Mouse (Mus musculus): ENCODE measurements around the gene Xrcc5. TPM values are rescaled to one million over a fixed set of nuclear protein-coding genes. Genes with fewer than 3 reads are reported as not detected.
A peak's percentile ranks its signal among the peaks of the same experiment; 100 is the strongest.

The Xrcc5 gene
- polyA plus RNA-seq, 1 experiment from 2014 or later: 36.8 TPM

GRCm38 (mm10) chr1:72313399-72314039, 6.3 kb downstream of the Xrcc5 start:
- Histone ChIP-seq H3K27ac (ENCODE audit: low read depth) (no peak overlapping the region), H3K9me3 (ENCODE audit: low read depth, low read length) (no peaks in the 10 kb centered on the region), H3K36me3 (ENCODE audit: insufficient read depth) (peaks cover 24% of the 10 kb centered on the region; the same call in 1 of the 2 replicates), H3K4me2 (no peak overlapping the region), H3K4me1 (ENCODE audit: insufficient read depth) (no peaks in the 10 kb centered on the region), H3K27me3 (ENCODE audit: insufficient read depth, low read length) (no peaks in the 10 kb centered on the region), H3K9ac (no peak overlapping the region), H3K4me3 (ENCODE audit: low read depth, low read length) (no peak overlapping the region)
- DNase-seq: peak; percentile 74
- peak; percentile 77 for TF ChIP-seq CTCF (IDR thresholded peaks at IDR 0.05; ENCODE audit: low read depth)
- no peak for ATAC-seq (ENCODE audit: insufficient read depth)
- whole genome bisulfite sequencing: 72% methylated on average over 5 of the region's 5 CpGs

- ATAC-seq (ENCODE audit: insufficient read depth): no peak
- H3K4me2 ChIP-seq: no peak overlapping the region
- no peaks in the 10 kb centered on the region for H3K9me3 ChIP-seq (ENCODE audit: low read depth, low read length)
- no peak for TF ChIP-seq CTCF (IDR thresholded peaks at IDR 0.05; ENCODE audit: low read depth)
- no peak for DNase-seq
- peaks cover 33% of the 10 kb centered on the region for H3K36me3 ChIP-seq (ENCODE audit: insufficient read depth)
- no peak overlapping the region for H3K27ac ChIP-seq (ENCODE audit: low read depth)
- H3K4me3 ChIP-seq (ENCODE audit: low read depth, low read length): no peak overlapping the region
- no peaks in the 10 kb centered on the region for H3K27me3 ChIP-seq (ENCODE audit: insufficient read depth, low read length)
- 82% methylated on average over 4 of the region's 4 CpGs for WGBS
- H3K4me1 ChIP-seq (ENCODE audit: insufficient read depth): no peaks in the 10 kb centered on the region
- H3K9ac ChIP-seq: no peak overlapping the region
Observed at GRCm38 (mm10) chr1:72315447-72315846, 8.2 kb downstream of the Xrcc5 start.

DNA sequence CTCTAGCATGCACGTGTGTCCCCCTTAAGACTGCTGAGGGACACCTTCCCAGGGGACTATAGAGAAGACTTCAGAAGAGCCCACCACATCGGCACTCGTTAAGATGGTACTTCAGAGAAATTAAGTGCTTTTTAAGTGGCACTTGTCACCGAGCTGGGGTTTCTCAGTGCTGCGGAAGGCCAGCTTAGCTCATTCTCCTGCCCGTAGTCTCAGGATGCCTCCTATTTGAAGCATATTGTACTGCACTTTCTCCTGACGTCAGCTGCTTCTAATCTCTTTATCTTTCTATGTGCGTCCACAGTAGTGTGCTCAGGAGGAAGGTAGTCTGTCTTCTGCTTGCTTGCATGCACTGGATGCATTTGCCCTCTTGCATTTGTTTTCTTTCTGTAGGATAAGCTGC, 9.2 kb downstream of the Xrcc5 start:
- peak; percentile 47 for DNase-seq
- no peak overlapping the region for H3K9ac ChIP-seq
- WGBS: 52% methylated on average over 8 of the region's 8 CpGs
- peaks cover 36% of the 10 kb centered on the region for H3K36me3 ChIP-seq (ENCODE audit: insufficient read depth)
- no peaks in the 10 kb centered on the region for H3K9me3 ChIP-seq (ENCODE audit: low read depth, low read length)
- peak; percentile 49; the same call in 1 of the 2 replicates for ATAC-seq (ENCODE audit: insufficient read depth)
- no peaks in the 10 kb centered on the region for H3K27me3 ChIP-seq (ENCODE audit: insufficient read depth, low read length)
- no peak overlapping the region for H3K4me2 ChIP-seq
- no peaks in the 10 kb centered on the region for H3K4me1 ChIP-seq (ENCODE audit: insufficient read depth)
- no peak overlapping the region for H3K27ac ChIP-seq (ENCODE audit: low read depth)
- TF ChIP-seq CTCF (IDR thresholded peaks at IDR 0.05; ENCODE audit: low read depth): peak; percentile 26; the same call in 1 of the 2 replicates
- no peak overlapping the region for H3K4me3 ChIP-seq (ENCODE audit: low read depth, low read length)

DNA sequence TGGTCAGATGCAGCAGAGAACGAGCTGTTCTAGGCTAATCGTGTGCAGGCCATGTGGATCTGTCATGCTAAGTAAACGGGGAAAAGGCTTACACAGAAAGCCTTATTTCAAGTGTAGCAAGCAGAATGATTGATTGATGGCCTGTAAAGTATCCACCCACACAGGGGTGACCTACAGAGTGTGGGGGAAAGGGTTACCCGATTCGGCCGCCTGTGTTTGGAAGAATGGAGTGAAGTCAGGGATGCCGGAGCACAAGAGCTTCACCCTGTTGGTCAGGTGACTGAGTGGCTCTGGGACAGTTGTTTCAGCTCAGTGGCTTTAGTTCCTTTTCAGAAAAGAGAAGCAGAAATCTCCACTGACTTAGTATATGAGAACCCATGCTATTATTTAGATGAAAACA, 9.7 kb downstream of the Xrcc5 start:
- no peak for TF ChIP-seq CTCF (IDR thresholded peaks at IDR 0.05; ENCODE audit: low read depth)
- H3K4me2 ChIP-seq: no peak overlapping the region
- H3K9ac ChIP-seq: no peak overlapping the region
- DNase-seq (no peak), ATAC-seq (ENCODE audit: insufficient read depth) (no peak)
- peaks cover 31% of the 10 kb centered on the region for H3K36me3 ChIP-seq (ENCODE audit: insufficient read depth)
- no peaks in the 10 kb centered on the region for H3K27me3 ChIP-seq (ENCODE audit: insufficient read depth, low read length)
- no peaks in the 10 kb centered on the region for H3K9me3 ChIP-seq (ENCODE audit: low read depth, low read length)
- no peak overlapping the region for H3K27ac ChIP-seq (ENCODE audit: low read depth)
- no peak overlapping the region for H3K4me3 ChIP-seq (ENCODE audit: low read depth, low read length)
- H3K4me1 ChIP-seq (ENCODE audit: insufficient read depth): no peaks in the 10 kb centered on the region
- 54% methylated on average over 7 of the region's 7 CpGs for WGBS

DNA sequence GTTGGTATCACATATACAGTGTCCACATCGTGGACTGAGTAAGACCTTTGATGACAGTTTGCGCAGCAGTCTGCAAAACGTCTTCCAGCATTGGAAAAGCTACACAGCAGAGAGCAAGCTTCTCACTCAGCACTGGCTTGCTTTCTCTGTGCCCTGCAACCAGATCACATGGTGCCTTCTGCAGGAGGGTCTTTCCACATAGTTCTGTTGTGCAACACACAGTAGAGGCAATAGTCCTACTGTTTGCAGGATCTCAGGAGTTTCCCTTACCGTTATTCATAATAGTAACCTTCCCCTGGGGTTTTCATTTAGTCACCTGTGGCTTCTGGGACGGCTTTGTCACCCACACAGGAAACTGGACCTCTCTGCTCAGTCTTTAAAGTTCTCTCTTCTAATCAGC, 13.5 kb downstream of the Xrcc5 start:
- Histone ChIP-seq H3K4me2 (no peak overlapping the region), H3K9me3 (ENCODE audit: low read depth, low read length) (no peaks in the 10 kb centered on the region), H3K36me3 (ENCODE audit: insufficient read depth) (peaks cover 38% of the 10 kb centered on the region), H3K27ac (ENCODE audit: low read depth) (no peak overlapping the region), H3K27me3 (ENCODE audit: insufficient read depth, low read length) (no peaks in the 10 kb centered on the region), H3K4me3 (ENCODE audit: low read depth, low read length) (no peak overlapping the region), H3K4me1 (ENCODE audit: insufficient read depth) (no peaks in the 10 kb centered on the region), H3K9ac (no peak overlapping the region)
- DNase-seq: no peak
- 85% methylated on average over 5 of the region's 5 CpGs for WGBS
- ATAC-seq (ENCODE audit: insufficient read depth): no peak
- TF ChIP-seq CTCF (IDR thresholded peaks at IDR 0.05; ENCODE audit: low read depth): no peak

DNA sequence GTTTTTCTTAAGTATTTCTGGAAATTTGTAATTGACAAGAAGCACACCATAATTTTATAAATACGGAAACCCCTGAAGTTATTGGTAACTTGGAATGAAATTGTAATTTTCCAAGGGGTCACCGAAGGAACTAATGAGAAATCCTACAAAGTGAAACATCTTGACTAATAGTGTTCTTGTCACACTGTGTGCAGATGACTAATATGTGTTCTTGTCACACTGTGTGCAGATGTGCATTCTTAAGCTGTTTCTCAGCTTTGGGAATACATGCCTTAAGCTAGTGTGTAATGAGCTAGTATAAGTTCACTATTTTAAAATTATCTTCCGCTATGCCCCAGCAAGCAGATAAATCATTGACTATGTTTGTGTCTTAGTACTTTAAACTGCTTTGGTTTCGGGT, 16.0 kb downstream of the Xrcc5 start:
- Histone ChIP-seq H3K27ac (ENCODE audit: low read depth) (no peak overlapping the region), H3K4me1 (ENCODE audit: insufficient read depth) (no peaks in the 10 kb centered on the region), H3K4me3 (ENCODE audit: low read depth, low read length) (no peak overlapping the region), H3K36me3 (ENCODE audit: insufficient read depth) (peaks cover 52% of the 10 kb centered on the region), H3K4me2 (no peak overlapping the region), H3K9ac (no peak overlapping the region), H3K27me3 (ENCODE audit: insufficient read depth, low read length) (no peaks in the 10 kb centered on the region), H3K9me3 (ENCODE audit: low read depth, low read length) (no peaks in the 10 kb centered on the region)
- ATAC-seq (ENCODE audit: insufficient read depth) (no peak), DNase-seq (no peak)
- no peak for TF ChIP-seq CTCF (IDR thresholded peaks at IDR 0.05; ENCODE audit: low read depth)
- 94% methylated on average over 4 of the region's 4 CpGs for WGBS

DNA sequence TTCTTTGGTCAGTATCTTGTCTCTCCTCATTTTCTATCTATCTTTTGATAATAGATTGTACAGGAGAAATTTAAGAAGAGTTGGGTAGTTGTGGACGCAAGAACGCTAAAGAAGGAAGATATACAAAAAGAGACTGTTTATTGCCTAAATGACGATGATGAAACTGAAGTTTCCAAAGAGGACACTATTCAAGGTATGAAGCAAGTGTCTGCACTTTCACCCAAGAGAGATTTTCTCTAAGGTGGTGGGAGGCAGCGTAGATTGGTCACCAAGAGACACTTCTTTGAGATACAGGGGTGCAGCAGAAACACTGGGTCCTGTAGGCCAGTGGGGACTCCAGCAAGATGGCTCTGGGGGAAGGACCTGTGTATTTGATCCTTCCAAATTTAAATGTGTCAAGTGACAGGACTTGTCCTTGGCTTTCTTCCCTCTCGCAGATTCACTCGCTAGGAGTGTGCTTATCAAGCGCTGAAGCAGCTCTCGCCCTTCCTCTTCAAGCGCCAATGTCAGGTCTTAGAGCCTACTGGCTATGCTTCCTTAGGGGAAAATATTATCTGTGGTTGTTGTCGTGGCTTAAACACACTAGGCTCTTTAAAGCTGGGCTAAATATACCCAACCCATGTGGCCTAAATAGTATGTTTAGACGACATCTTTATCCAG, 19.1 kb downstream of the Xrcc5 start:
- Histone ChIP-seq H3K9me3 (ENCODE audit: low read depth, low read length) (no peaks in the 10 kb centered on the region), H3K36me3 (ENCODE audit: insufficient read depth) (peaks cover 56% of the 10 kb centered on the region), H3K4me2 (no peak overlapping the region), H3K4me3 (ENCODE audit: low read depth, low read length) (no peak overlapping the region), H3K27ac (ENCODE audit: low read depth) (no peak overlapping the region), H3K9ac (no peak overlapping the region), H3K27me3 (ENCODE audit: insufficient read depth, low read length) (no peaks in the 10 kb centered on the region), H3K4me1 (ENCODE audit: insufficient read depth) (no peaks in the 10 kb centered on the region)
- DNase-seq (no peak), ATAC-seq (ENCODE audit: insufficient read depth) (no peak)
- WGBS: 90% methylated on average over 11 of the region's 11 CpGs
- no peak for TF ChIP-seq CTCF (IDR thresholded peaks at IDR 0.05; ENCODE audit: low read depth)

Data from lung, embryonic 14.5 days (tissue).